Mouse (Mus musculus): ENCODE results near the gene 1810062G17Rik. TPM values are rescaled to one million over a fixed set of nuclear protein-coding genes. Genes with fewer than 3 reads are reported as not detected.

1810062G17Rik gene
- total and polyA plus RNA-seq, 3 experiments: 1.0 to 2.3 TPM; not detected in 1

GRCm38 (mm10) chr3:36500976-36501375, 25.2 kb downstream of the 1810062G17Rik start:
- no peak overlapping the region for H3K4me3 ChIP-seq (ENCODE audit: control insufficient read depth in 1 of 2, insufficient read depth in 1 of 2, low read depth in 2 of 2, low read length in 2 of 2)
- H3K4me1 ChIP-seq (ENCODE audit: control insufficient read depth in 1 of 2, insufficient read depth in 2 of 2, low read length in 2 of 2): no peaks in the 10 kb centered on the region
- DNase-seq (ENCODE audit: low read depth, low spot score): no peak
- H3K79me2 ChIP-seq (ENCODE audit: control insufficient read depth, insufficient read depth, low read length, poor library complexity): no peaks in the 10 kb centered on the region
- H3K36me3 ChIP-seq (ENCODE audit: control insufficient read depth in 1 of 2, insufficient read depth in 2 of 2, low read length in 2 of 2): no peaks in the 10 kb centered on the region
- H3K27me3 ChIP-seq (ENCODE audit: control insufficient read depth in 1 of 2, insufficient read depth in 2 of 2, low read length in 2 of 2): no peaks in the 10 kb centered on the region; a peak in 1 of 4 replicates
- no peak overlapping the region for H3K9ac ChIP-seq (ENCODE audit: control insufficient read depth, low read depth, low read length, poor library complexity, severe bottlenecking)
- H3K9me3 ChIP-seq (replicated peaks; ENCODE audit: insufficient read depth, low read length): no peaks in the 10 kb centered on the region
- no peak overlapping the region for H3K27ac ChIP-seq (ENCODE audit: control insufficient read depth, low read depth, low read length)
- TF ChIP-seq MYC (IDR thresholded peaks at IDR 0.05; ENCODE audit: low read depth, low read length) (no peak), CHD2 (IDR thresholded peaks at IDR 0.05; ENCODE audit: low read length) (no peak), ELF1 (IDR thresholded peaks at IDR 0.05; ENCODE audit: low read depth, low read length) (no peak), SIN3A (IDR thresholded peaks at IDR 0.05; ENCODE audit: low read length) (no peak), MAX (IDR thresholded peaks at IDR 0.05; ENCODE audit: low read length) (no peak), MYB (IDR thresholded peaks at IDR 0.05; ENCODE audit: low read depth, low read length) (no peak), ZMIZ1 (IDR thresholded peaks at IDR 0.05; ENCODE audit: low read depth, low read length) (no peak), EP300 (IDR thresholded peaks at IDR 0.05; ENCODE audit: low read depth in 1 of 2, low read length in 2 of 2) (no peak), POLR2A (IDR thresholded peaks at IDR 0.05; ENCODE audit: control insufficient read depth in 1 of 2, insufficient read depth in 1 of 2, low read depth in 1 of 2, low read length in 2 of 2, poor library complexity in 1 of 2) (no peak), HCFC1 (IDR thresholded peaks at IDR 0.05; ENCODE audit: low read depth, low read length) (no peak), MEF2A (IDR thresholded peaks at IDR 0.05; ENCODE audit: extremely low read depth, insufficient replicate concordance, low read depth, low read length, poor library complexity, severe bottlenecking) (no peak)

GRCm38 (mm10) chr3:36501546-36501945, 25.8 kb downstream of the 1810062G17Rik start:
- Histone ChIP-seq H3K36me3 (ENCODE audit: control insufficient read depth in 1 of 2, insufficient read depth in 2 of 2, low read length in 2 of 2) (no peaks in the 10 kb centered on the region), H3K9ac (ENCODE audit: control insufficient read depth, low read depth, low read length, poor library complexity, severe bottlenecking) (no peak overlapping the region), H3K27ac (ENCODE audit: control insufficient read depth, low read depth, low read length) (no peak overlapping the region), H3K4me3 (ENCODE audit: control insufficient read depth in 1 of 2, insufficient read depth in 1 of 2, low read depth in 2 of 2, low read length in 2 of 2) (no peak overlapping the region), H3K9me3 (replicated peaks; ENCODE audit: insufficient read depth, low read length) (no peaks in the 10 kb centered on the region), H3K4me1 (ENCODE audit: control insufficient read depth in 1 of 2, insufficient read depth in 2 of 2, low read length in 2 of 2) (no peaks in the 10 kb centered on the region), H3K27me3 (ENCODE audit: control insufficient read depth in 1 of 2, insufficient read depth in 2 of 2, low read length in 2 of 2) (no peaks in the 10 kb centered on the region; a peak in 1 of 4 replicates), H3K79me2 (ENCODE audit: control insufficient read depth, insufficient read depth, low read length, poor library complexity) (no peaks in the 10 kb centered on the region)
- TF ChIP-seq MYC (IDR thresholded peaks at IDR 0.05; ENCODE audit: low read depth, low read length): no peak
- no peak for DNase-seq (ENCODE audit: low read depth, low spot score)

- Histone ChIP-seq H3K27ac (ENCODE audit: control insufficient read depth, low read depth, low read length) (no peak overlapping the region), H3K79me2 (ENCODE audit: control insufficient read depth, insufficient read depth, low read length, poor library complexity) (no peaks in the 10 kb centered on the region), H3K4me1 (ENCODE audit: control insufficient read depth in 1 of 2, insufficient read depth in 2 of 2, low read length in 2 of 2) (no peaks in the 10 kb centered on the region), H3K27me3 (ENCODE audit: control insufficient read depth in 1 of 2, insufficient read depth in 2 of 2, low read length in 2 of 2) (no peaks in the 10 kb centered on the region; a peak in 1 of 4 replicates), H3K9ac (ENCODE audit: control insufficient read depth, low read depth, low read length, poor library complexity, severe bottlenecking) (no peak overlapping the region), H3K36me3 (ENCODE audit: control insufficient read depth in 1 of 2, insufficient read depth in 2 of 2, low read length in 2 of 2) (no peaks in the 10 kb centered on the region), H3K9me3 (replicated peaks; ENCODE audit: insufficient read depth, low read length) (no peaks in the 10 kb centered on the region), H3K4me3 (ENCODE audit: control insufficient read depth in 1 of 2, insufficient read depth in 1 of 2, low read depth in 2 of 2, low read length in 2 of 2) (no peak overlapping the region)
- DNase-seq (ENCODE audit: low read depth, low spot score): no peak
- no peak for TF ChIP-seq MYB (IDR thresholded peaks at IDR 0.05; ENCODE audit: low read depth, low read length)
- no peak for TF ChIP-seq RAD21 (IDR thresholded peaks at IDR 0.05; ENCODE audit: low read depth, low read length)
- TF ChIP-seq GATA1 (IDR thresholded peaks at IDR 0.05; ENCODE audit: low read depth, low read length): no peak
- TF ChIP-seq USF2 (IDR thresholded peaks at IDR 0.05; ENCODE audit: borderline replicate concordance in 1 of 2, insufficient read depth in 1 of 2, low read depth in 1 of 2, low read length in 2 of 2): no peak
- no peak for TF ChIP-seq EP300 (IDR thresholded peaks at IDR 0.05; ENCODE audit: low read depth in 1 of 2, low read length in 2 of 2)
- no peak for TF ChIP-seq MEF2A (IDR thresholded peaks at IDR 0.05; ENCODE audit: extremely low read depth, insufficient replicate concordance, low read depth, low read length, poor library complexity, severe bottlenecking)
- no peak for TF ChIP-seq ZC3H11A (IDR thresholded peaks at IDR 0.05; ENCODE audit: low read depth, low read length)
- no peak for TF ChIP-seq ZNF384 (IDR thresholded peaks at IDR 0.05; ENCODE audit: low read depth, low read length)
- TF ChIP-seq TBP (IDR thresholded peaks at IDR 0.05; ENCODE audit: low read depth, low read length): no peak
- no peak for TF ChIP-seq NRF1 (IDR thresholded peaks at IDR 0.05; ENCODE audit: insufficient read depth, low read depth, low read length, poor library complexity, severe bottlenecking)
- TF ChIP-seq TAL1 (IDR thresholded peaks at IDR 0.05; ENCODE audit: low read length): no peak
- TF ChIP-seq ZMIZ1 (IDR thresholded peaks at IDR 0.05; ENCODE audit: low read depth, low read length): no peak
- no peak for TF ChIP-seq ZKSCAN1 (IDR thresholded peaks at IDR 0.05; ENCODE audit: low read depth, low read length)
- TF ChIP-seq SIN3A (IDR thresholded peaks at IDR 0.05; ENCODE audit: low read length): no peak
Measured at GRCm38 (mm10) chr3:36505306-36505705, 29.6 kb downstream of the 1810062G17Rik start.

Data from MEL (cell line).